Mouse (Mus musculus): Measurements from ENCODE around the gene Gm20388.

DNA sequence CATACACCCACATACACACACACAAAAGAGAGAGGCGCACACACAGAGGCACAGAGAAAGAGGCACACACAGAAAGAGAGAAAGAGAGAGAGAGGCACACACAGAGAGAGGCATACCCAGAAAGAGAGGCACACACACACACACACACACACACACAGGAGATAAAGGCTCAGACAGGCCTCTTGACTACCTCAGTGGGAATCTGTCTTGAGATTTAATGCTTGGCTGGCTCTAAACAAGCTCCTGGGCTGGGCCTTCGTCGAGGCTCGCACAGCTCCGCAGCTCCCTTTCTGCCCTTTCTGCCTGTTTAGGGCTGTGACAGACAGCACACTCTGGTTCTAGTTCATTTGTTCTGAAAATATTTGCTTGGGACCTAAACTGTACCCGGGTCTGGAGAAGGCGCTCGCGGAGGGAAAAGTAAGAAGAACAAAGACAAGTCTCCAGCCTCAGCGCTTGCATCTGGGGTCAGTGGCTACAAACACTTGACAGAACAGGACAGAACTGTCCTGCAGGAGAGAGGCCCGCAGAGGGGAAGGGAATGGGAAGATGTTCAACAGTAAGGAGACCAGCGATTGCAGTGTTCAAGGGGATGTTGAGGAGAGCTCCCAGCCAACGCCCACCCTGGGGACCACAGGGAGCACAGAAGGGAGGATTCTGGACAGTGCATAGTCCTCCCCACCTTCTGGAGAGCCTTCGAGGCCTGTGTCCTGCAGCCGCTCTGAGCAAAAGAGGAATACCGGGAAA is 3880.6 kb downstream of the Gm20388 start:
- TF ChIP-seq EP300 (IDR thresholded peaks at IDR 0.05; ENCODE audit: low read depth) (no peak), CTCF (IDR thresholded peaks at IDR 0.05; ENCODE audit: low read depth) (no peak)
